Mouse (Mus musculus): ENCODE results near the gene Tfdp1.

Tfdp1 gene

GRCm38 (mm10) chr8:13338255-13338860, at the start of gene Tfdp1:
Gene Tfdp1 (plus strand): TSS chr8:13338751.
- DNase-seq (ENCODE audit: low read depth) = peak; percentile 88

DNA sequence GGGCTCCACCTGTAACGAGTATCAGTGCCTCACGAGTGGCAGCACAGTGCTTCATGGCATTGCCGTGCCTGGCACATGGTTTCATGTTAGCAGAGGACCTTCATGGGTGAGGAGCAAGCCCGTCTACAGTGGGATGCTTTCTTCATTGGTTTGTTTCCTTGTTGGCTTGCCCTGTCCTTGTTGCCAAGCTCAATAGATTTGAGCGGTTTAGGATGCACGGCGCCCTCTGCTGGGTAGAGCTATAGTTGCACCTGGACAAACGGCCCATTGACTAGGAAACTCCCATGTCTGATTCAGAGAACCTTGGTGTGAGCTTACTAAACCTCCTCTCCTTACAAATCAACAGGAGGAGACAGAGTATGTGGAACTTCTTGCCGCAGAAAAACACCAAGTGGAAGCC, 46.2 kb upstream of the Tfdp1 start:
- peak; percentile 81 for DNase-seq (ENCODE audit: low read depth)

DNA sequence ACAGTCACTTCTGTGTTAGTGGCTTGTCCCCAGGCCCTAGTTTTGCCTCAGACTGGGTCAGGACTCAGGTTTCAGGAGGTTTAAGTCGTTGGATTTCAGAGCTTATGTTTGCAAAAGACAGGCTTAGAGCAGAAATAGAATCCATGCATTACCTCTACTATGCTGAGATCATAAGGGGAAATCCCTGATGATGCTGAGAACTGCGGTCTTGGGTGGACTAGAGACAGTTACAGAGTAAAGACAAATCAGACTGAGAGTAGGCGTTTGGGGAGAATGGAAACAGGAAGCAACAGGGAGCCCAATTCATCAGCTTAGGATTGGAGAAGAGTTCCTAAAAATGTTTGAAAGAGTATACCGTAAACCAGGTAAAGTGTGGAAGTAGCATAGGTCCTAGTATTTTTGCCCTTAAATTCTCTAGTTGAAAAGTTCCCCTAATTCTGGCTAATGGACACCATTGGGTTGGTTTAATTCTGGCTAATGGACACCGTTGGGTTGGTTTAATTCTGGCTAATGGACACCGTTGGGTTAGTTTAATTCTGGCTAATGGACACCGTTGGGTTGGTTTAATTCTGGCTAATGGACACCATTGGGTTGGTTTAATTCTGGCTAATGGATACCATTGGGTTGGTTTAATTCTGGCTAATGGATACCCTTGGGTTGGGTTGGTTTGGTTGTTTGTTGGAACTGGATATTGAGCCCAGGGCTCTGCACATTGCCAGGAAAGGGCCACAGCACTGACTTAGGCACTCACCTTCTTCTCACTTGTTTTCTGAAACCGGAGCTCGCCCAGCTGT, 44.7 kb upstream of the Tfdp1 start:
- no peak for DNase-seq (ENCODE audit: low read depth)

DNA sequence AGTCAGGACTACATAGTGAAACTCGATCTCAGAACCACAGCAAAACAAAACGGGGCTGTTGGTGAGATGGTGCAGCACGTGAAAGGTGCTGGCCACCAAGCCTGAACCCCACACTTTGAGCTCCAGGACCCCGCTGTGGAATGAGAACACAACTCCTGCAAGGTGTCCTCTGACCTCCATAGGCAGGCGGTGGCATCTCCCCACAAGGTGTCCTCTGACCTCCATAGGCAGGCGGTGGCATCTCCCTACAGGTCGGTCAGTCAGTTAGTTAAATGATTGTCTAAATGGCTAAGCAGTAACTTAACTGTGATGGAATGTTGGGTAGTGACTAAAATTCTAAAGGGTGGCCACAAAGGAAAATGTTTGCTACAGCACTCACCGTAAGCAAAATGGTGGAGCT, 39.0 kb upstream of the Tfdp1 start:
- DNase-seq (ENCODE audit: low read depth) = no peak

DNA sequence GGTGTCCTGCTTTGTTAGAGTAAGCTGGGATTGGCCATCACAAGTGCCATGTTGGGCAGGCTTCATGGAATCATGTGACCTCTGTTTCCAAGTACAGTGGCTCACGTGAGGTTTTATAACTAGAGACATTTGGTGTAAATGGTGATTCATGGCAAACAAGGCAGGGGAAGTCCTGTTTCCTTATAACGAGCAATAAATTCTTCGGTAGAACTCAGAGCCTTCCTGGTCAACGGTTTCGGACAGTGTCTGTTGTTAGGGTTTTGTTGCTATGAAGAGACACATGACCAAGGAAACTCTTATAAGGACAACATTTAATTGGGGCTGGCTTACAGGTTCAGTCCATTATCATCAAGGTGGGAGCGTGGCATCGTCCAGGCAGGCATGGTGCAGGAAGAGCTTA, 37.5 kb upstream of the Tfdp1 start:
- DNase-seq (ENCODE audit: low read depth) = no peak

DNA sequence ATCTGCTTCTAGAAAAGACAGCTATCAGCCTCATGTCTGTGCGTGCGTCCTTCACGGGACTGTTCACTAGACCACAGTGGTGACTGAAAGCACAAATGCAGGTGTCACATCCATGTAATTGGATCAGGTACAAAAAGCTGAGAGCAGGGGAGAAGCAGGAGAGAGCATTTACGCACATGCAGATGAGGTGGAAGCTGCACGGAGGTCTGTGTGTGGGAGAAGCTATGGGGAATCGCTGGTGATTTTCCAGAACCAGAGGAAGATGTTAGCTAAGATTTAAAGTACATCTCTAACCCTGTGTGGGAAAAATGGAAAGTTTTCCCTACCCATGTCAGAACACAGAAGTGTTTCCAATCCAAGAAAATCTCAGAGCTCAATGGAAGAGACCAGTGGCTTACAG, 33.1 kb upstream of the Tfdp1 start:
- DNase-seq (ENCODE audit: low read depth) = no peak

DNA sequence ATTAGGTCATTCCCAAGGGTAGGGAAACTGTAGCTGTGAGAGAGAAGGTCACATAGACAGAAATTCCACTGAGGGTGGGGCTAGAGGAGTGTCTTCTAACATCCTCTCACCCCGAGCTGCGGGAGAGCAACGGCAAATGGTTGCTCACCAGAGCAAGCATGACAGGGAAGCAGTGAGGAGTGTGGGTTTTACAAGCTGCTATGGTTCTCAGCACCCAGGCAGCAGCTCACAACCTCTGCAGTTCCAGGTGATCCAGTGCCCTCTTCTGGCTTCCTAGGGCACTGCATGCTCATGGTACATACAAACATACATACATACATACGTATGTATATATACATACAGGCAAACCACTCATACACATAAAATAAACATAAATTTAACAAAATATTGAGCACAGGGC, 32.7 kb upstream of the Tfdp1 start:
- DNase-seq (ENCODE audit: low read depth) = no peak

GRCm38 (mm10) chr8:13306309-13306909, 32.1 kb upstream of the Tfdp1 start:
- DNase-seq (ENCODE audit: low read depth) = no peak

DNA sequence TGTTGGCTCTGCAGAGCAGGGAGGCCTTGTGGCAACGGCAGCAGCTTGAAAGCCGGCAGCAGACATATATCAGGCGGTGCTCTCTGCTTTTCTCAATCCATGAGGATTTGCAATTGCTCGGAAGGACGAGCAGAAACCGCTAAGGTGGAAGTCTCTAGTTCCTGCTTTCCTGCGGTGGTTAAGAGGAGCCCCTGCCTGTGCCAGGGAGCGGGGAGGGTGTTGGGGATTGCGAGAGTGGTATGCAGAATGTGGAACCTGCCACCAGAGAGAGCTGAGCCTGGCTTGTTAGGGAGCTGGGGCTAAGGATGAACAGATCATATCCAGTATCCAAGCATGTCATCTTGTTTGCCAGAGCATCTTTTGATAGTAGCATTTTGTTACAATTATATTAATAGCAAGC, 31.6 kb upstream of the Tfdp1 start:
- peak; percentile 31 for DNase-seq (ENCODE audit: low read depth)

DNA sequence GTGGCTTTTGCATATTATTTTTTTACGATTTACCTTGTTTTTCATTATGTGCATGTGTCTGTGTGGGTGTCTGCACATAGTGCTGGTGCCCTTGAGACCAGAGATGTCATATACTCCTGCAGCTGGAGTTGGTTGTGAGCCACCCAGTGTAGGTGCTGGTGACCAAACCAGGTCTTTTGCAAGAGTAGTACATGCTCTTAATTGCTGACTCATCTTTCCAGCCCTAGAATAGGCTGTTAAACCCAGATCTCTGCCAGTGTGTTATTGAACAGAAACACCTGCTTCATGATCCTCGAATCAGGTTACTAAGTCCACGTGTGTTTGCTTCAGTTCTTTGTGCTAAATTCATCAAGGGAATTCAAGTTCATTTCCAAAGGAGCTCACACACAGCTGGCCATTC, 23.6 kb upstream of the Tfdp1 start:
- DNase-seq (ENCODE audit: low read depth) = peak; percentile 28

GRCm38 (mm10) chr8:13316671-13317070, 21.9 kb upstream of the Tfdp1 start:
- DNase-seq (ENCODE audit: low read depth) = no peak

- DNase-seq (ENCODE audit: low read depth) = peak; percentile 60
These were observed 12.0 kb upstream of the Tfdp1 start for GRCm38 (mm10) chr8:13326598-13326997.

DNA sequence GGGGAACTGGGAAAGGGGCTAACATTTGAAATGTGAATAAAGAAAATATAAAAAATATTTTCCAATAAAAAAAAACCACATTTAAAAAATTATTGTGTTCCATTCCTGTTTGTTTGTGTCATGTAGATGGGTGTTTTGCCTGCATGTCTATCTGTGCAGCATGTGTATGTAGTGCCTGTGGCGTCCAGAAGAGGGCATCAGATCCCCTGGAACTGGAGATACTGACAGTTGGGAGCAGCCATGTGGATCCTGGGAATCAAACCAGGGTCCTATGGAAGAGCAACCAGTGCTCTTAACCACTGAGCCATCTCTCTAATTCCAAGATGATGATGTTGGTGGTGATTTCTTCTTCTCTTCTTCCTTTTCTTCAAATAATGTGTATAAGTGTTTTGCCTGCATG, 3.9 kb upstream of the Tfdp1 start:
- peak; percentile 37 for DNase-seq (ENCODE audit: low read depth)

DNA sequence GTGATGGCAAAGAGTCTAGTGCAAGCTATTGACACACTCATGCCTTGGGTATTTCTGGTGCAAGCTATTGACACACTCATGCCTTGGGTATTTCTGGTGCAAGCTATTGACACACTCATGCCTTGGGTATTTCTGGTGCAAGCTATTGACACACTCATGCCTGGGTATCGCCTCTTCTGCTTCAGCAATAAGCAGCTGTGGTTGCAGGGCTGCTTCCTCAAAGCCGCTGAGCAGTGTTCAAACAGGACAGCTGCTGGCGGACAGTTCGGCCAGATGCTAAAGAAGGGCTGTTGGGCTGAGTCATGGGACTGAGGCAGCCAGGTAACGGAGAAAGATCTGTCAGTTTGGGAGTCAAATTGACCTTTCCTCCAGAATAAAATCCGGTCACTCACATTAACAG, 1.3 kb upstream of the Tfdp1 start:
- DNase-seq (ENCODE audit: low read depth) = peak; percentile 85

GRCm38 (mm10) chr8:13337678-13338077, 873 bp upstream of the Tfdp1 start:
- DNase-seq (ENCODE audit: low read depth) = no peak

DNA sequence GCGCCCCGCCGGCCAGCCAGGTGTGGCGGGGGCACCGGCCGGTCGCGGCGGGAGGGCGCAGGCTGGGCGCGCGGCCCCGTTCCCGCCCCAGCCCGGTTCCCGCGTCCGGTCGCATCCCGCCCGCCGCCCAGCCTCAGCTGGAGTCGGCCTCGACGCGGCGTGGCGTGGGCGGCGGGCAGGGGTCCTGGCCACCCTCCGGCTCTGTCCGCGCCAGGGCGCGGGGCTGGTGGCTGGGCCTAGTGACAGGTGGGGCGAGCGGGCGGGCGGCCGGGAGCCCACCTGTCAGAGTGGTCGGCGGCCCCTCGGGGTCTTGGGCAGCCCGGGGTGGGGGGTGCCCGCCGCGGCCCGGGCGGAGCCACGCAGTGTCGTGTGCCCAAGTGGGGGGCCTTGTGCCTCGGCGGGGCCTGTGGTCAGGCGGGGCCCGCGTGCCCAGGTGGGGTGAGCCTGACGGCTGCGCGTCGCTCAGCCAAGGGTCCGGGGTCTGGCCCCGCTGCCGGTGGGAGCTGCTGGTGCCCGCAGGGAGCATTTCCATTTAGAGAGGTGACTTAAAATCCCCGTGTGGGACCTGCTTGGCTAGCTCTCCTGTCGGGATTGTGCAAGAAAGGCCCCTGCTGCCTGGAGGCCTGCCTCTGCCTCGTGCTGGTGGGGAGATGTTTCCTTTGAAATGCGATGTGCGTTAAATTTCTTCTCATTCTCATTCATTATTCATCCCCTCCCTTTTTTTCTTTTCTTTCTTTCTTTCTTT, 522 bp downstream of the Tfdp1 start:
- peak; percentile 64 for DNase-seq (ENCODE audit: low read depth)

DNA sequence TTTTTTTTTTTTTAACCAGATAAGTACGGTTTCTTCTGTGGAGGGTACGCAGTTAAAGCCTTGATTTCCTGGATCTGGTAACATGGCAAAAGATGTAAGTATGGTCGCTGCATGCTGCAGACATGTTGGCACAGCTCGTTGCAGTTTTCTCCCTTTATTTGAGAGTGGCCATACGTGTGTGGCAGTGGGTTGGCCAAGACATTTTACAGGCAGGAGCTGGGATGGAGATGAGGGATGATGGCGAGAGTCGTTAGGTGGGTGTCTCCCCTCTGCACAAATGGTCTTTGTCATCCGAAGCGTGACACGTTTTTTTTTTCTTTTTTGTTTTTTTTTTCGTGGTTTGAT, 1.1 kb downstream of the Tfdp1 start:
- peak; percentile 55 for DNase-seq (ENCODE audit: low read depth)

DNA sequence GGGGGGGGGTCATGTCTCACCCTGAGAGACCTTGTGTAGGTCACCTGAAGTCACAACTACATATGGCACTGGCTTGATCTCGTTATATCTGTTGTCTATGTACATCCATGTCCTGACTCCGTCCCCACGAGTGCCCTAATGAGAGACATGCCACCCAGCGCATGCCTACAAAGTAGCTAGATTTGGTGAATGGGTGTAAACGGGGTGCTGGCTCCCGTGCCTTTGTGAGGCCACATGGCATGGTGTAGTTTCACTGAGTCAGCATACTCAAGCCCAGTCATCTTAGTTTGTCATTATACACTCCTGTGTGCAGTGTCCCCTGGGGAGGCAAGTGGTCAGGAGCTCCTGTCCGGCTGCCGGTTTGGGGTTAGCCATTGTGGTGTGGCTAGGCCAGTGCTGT, 2.1 kb downstream of the Tfdp1 start:
- DNase-seq (ENCODE audit: low read depth) = peak; percentile 37

GRCm38 (mm10) chr8:13342340-13342739, 3.8 kb downstream of the Tfdp1 start:
- DNase-seq (ENCODE audit: low read depth) = no peak

DNA sequence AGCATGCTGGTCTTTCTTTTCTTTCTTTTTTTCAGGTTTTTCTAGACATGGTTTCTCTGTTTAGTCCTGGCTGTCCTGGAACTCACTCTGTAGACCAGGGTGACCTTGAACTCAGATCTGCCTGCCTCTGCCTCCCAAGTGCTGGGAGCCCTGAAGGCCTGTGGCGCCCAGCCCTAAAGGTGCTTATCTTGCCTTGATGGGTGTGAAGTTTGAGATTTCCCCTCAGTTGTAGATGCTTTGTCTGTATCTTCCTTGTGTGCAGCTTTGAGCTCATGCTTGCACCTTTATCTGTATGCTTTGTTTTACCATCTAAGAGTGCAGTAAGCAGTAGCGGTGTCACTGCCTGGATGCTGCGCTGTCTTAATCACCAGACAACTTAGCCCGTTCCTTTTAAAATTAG, 4.6 kb downstream of the Tfdp1 start:
- DNase-seq (ENCODE audit: low read depth) = no peak

DNA sequence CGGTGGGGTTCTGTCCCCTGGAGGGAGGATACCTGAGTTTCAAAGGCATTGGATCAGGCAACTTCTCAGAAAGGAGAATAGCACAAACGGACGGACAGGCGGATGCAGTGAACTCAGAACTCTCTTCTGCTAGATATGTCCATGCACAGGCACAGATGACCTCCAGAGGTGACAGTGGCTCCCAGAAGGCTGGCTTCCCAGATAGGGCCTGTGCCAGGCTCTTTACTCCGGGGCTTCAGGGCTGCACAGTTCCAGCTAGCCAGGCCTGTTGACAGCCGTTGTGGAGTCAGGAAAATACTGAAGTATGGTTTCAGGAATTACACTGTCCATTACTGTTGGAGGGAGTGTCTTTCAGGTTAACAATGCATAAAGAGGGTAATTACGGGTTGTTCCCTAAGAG, 11.5 kb downstream of the Tfdp1 start:
- DNase-seq (ENCODE audit: low read depth) = no peak

- peak; percentile 31 for DNase-seq (ENCODE audit: low read depth)
These were observed 13.0 kb downstream of the Tfdp1 start for GRCm38 (mm10) chr8:13351593-13351992.

GRCm38 (mm10) chr8:13352601-13353000, 14.1 kb downstream of the Tfdp1 start:
- DNase-seq (ENCODE audit: low read depth) = peak; percentile 35

Data from 416B (cell line).